Mouse (Mus musculus) heart, adult 11 months (tissue): Measurements from ENCODE around the gene Smap2.
"Not testable (repeated sequence)": the region's sequence is repeated elsewhere in the genome, so short reads cannot be mapped to it uniquely, and the experiment has no call there.

ENCODE experiments used
- DNase-seq: peaks from one replicate; pipeline ENCODE4 v3.0.0; 2022

Smap2 gene

GRCm38 (mm10) chr4:121016928-121017657, at the start of gene Smap2:
TSS of gene Smap2 (minus strand) at chr4:121017247.
- DNase-seq: peak; percentile 100

- peak; percentile 85 for DNase-seq
Measured at GRCm38 (mm10) chr4:121065336-121065735, 48.3 kb upstream of the Smap2 start.

- DNase-seq: not testable (repeated sequence)
Measured at GRCm38 (mm10) chr4:121059218-121059617, 42.2 kb upstream of the Smap2 start.

- no peak for DNase-seq
Measured at GRCm38 (mm10) chr4:121057032-121057431, 40.0 kb upstream of the Smap2 start.

- no peak for DNase-seq
Measured at GRCm38 (mm10) chr4:121056342-121056741, 39.3 kb upstream of the Smap2 start.

GRCm38 (mm10) chr4:121052454-121053323, 35.6 kb upstream of the Smap2 start:
- DNase-seq: peak; percentile 87

- no peak for DNase-seq
Measured at GRCm38 (mm10) chr4:121051863-121052262, 34.8 kb upstream of the Smap2 start.

GRCm38 (mm10) chr4:121042946-121043345, 25.9 kb upstream of the Smap2 start:
- DNase-seq: no peak

- no peak for DNase-seq
Measured at GRCm38 (mm10) chr4:121042472-121042871, 25.4 kb upstream of the Smap2 start.

- peak; percentile 94 for DNase-seq
Measured at GRCm38 (mm10) chr4:121040897-121041671, 24.0 kb upstream of the Smap2 start.

- no peak for DNase-seq
Measured at GRCm38 (mm10) chr4:121040323-121040722, 23.3 kb upstream of the Smap2 start.

GRCm38 (mm10) chr4:121039331-121040115, 22.5 kb upstream of the Smap2 start, which contains the start of gene Col9a2:
TSS of gene Col9a2 (plus strand) at chr4:121039385.
- DNase-seq: peak; percentile 87

GRCm38 (mm10) chr4:121033006-121033405, 16.0 kb upstream of the Smap2 start:
- DNase-seq: no peak

GRCm38 (mm10) chr4:121031440-121031839, 14.4 kb upstream of the Smap2 start:
- no peak for DNase-seq

GRCm38 (mm10) chr4:121029632-121030031, 12.6 kb upstream of the Smap2 start:
- DNase-seq: no peak

GRCm38 (mm10) chr4:121028659-121029392, 11.8 kb upstream of the Smap2 start:
- no peak for DNase-seq

GRCm38 (mm10) chr4:121028146-121028545, 11.1 kb upstream of the Smap2 start:
- no peak for DNase-seq

GRCm38 (mm10) chr4:121025681-121026080, 8.6 kb upstream of the Smap2 start:
- no peak for DNase-seq

- peak; percentile 91 for DNase-seq
Measured at GRCm38 (mm10) chr4:121023941-121024340, 6.9 kb upstream of the Smap2 start.

GRCm38 (mm10) chr4:121023464-121023863, 6.4 kb upstream of the Smap2 start:
- DNase-seq: no peak

- DNase-seq: no peak
Measured at GRCm38 (mm10) chr4:121021911-121022310, 4.9 kb upstream of the Smap2 start.
